Mouse (Mus musculus): Measurements from ENCODE around the gene Fam19a1.

GRCm38 (mm10) chr6:96254815-96255214 is 141.9 kb downstream of the Fam19a1 start:
- TF ChIP-seq TAL1 (IDR thresholded peaks at IDR 0.05; ENCODE audit: low read length): no peak
- TF ChIP-seq GATA1 (IDR thresholded peaks at IDR 0.05; ENCODE audit: low read length): no peak
